Mouse (Mus musculus) CH12.LX (cell line): ENCODE results near the gene Slc5a8. TPM values are rescaled to one million over a fixed set of nuclear protein-coding genes. Genes with fewer than 3 reads are reported as not detected.

Experiments used
- DNase-seq: peaks from one replicate; pipeline ENCODE4 v3.0.0-alpha.2; 2013; ENCODE audit errors: extremely low read depth
- H3K27ac ChIP-seq: 2 replicates; pipeline ENCODE4 v1.5.1; 2012; ENCODE audit warnings: low read depth, mild to moderate bottlenecking, control low read depth, moderate library complexity; ENCODE audit not compliant: insufficient read depth
- H3K27me3 ChIP-seq: replicated peaks from 2 replicates; pipeline ENCODE3; 2012; ENCODE audit warnings: inconsistent platforms
- H3K36me3 ChIP-seq, 2 experiments: replicated peaks in 1 of 2; 2 replicates each; pipeline versions ENCODE3 to v1.6.1; 2012; ENCODE audit warnings: inconsistent platforms in 1 of 2, low read length in 1 of 2, mild to moderate bottlenecking in 1 of 2, mixed read lengths in 1 of 2, moderate library complexity in 1 of 2; ENCODE audit not compliant: control insufficient read depth in 1 of 2, insufficient read depth in 1 of 2
- H3K4me1 ChIP-seq, 2 experiments: 2 replicates each; pipeline ENCODE4 v1.6.1; 2012; ENCODE audit warnings: inconsistent platforms in 1 of 2, moderate library complexity in 1 of 2; ENCODE audit not compliant: insufficient read depth in 2 of 2, control insufficient read depth in 1 of 2
- H3K4me2 ChIP-seq: 2 replicates; pipeline ENCODE4 v1.6.1; 2012; ENCODE audit warnings: low read depth, mild to moderate bottlenecking, control low read depth; ENCODE audit not compliant: poor library complexity, insufficient read depth, severe bottlenecking
- H3K4me3 ChIP-seq, 3 experiments: fragments of 150-350 bp in 1 of 3; sonication (generic) in 1 of 3; replicated peaks in 1 of 3; 2 replicates each; pipeline versions ENCODE3 to v1.5.1; 2011 to 2012; ENCODE audit warnings: low read depth in 2 of 3, low read length in 2 of 3, mild to moderate bottlenecking in 2 of 3, moderate library complexity in 2 of 3, control low read depth in 1 of 3, improper control_type of control experiment in 1 of 3, inconsistent platforms in 1 of 3, mixed read lengths in 1 of 3; ENCODE audit not compliant: poor library complexity in 1 of 3
- H3K79me2 ChIP-seq: replicated peaks from 2 replicates; pipeline ENCODE4 v1.6.1; 2012; ENCODE audit warnings: mild to moderate bottlenecking, moderate library complexity; ENCODE audit not compliant: control insufficient read depth, poor library complexity, insufficient read depth, severe bottlenecking; ENCODE audit errors: extremely low read depth
- H3K9ac ChIP-seq: 2 replicates; pipeline ENCODE4 v1.6.1; 2012; ENCODE audit warnings: low read depth, mild to moderate bottlenecking, control low read depth, moderate library complexity; ENCODE audit not compliant: insufficient read depth
- H3K9me3 ChIP-seq: replicated peaks from 2 replicates; pipeline ENCODE3; 2012; ENCODE audit warnings: low read length, inconsistent platforms, mixed read lengths
- BHLHE40 ChIP-seq: IDR thresholded peaks from 2 replicates; pipeline ENCODE4 v1.6.1; 2011; ENCODE audit warnings: mild to moderate bottlenecking, low read depth, low read length, improper control_type of control experiment
- CHD1 ChIP-seq: IDR thresholded peaks from 2 replicates; pipeline ENCODE4 v1.6.1; 2012; ENCODE audit warnings: low read depth, low read length, improper control_type of control experiment, inconsistent platforms
- CTCF ChIP-seq, 2 experiments: IDR thresholded peaks in 1 of 2; conservative IDR thresholded peaks in 1 of 2; 2 replicates each; pipeline ENCODE4 v1.5.1; 2011 to 2012; ENCODE audit warnings: low read depth in 2 of 2, low read length in 2 of 2, improper control_type of control experiment in 1 of 2, inconsistent platforms in 1 of 2, mild to moderate bottlenecking in 1 of 2, moderate library complexity in 1 of 2
- EP300 ChIP-seq: IDR thresholded peaks from 2 replicates; pipeline ENCODE4 v1.6.1; 2011; ENCODE audit warnings: low read length, improper control_type of control experiment
- ETS1 ChIP-seq: conservative IDR thresholded peaks from 2 replicates; pipeline ENCODE4 v1.6.1; 2012; ENCODE audit warnings: low read depth, mild to moderate bottlenecking, inconsistent platforms, low read length, improper control_type of control experiment, moderate library complexity
- GABPA ChIP-seq: IDR thresholded peaks from 2 replicates; pipeline ENCODE4 v1.6.1; 2012; ENCODE audit warnings: low read depth, low read length, improper control_type of control experiment, inconsistent platforms; ENCODE audit not compliant: insufficient replicate concordance
- HCFC1 ChIP-seq: IDR thresholded peaks from 2 replicates; pipeline ENCODE4 v1.6.1; 2012; ENCODE audit warnings: low read depth, mild to moderate bottlenecking, inconsistent platforms, low read length, improper control_type of control experiment
- IRF4 ChIP-seq: IDR thresholded peaks from 2 replicates; pipeline ENCODE4 v1.6.1; 2014; ENCODE audit warnings: low read depth, mild to moderate bottlenecking, inconsistent platforms, low read length, improper control_type of control experiment
- JUN ChIP-seq: IDR thresholded peaks from 2 replicates; pipeline ENCODE4 v1.6.1; 2011; ENCODE audit warnings: low read depth, mild to moderate bottlenecking, low read length, improper control_type of control experiment, moderate library complexity; ENCODE audit not compliant: insufficient read depth
- KAT2A ChIP-seq: IDR thresholded peaks from 2 replicates; pipeline ENCODE4 v1.6.1; 2012; ENCODE audit warnings: low read length, improper control_type of control experiment, inconsistent platforms; ENCODE audit not compliant: insufficient replicate concordance
- MAFK ChIP-seq: IDR thresholded peaks from 2 replicates; pipeline ENCODE4 v1.6.1; 2011; ENCODE audit warnings: low read length, improper control_type of control experiment; ENCODE audit not compliant: insufficient replicate concordance
- MAZ ChIP-seq: IDR thresholded peaks from 2 replicates; pipeline ENCODE4 v1.6.1; 2012; ENCODE audit warnings: low read depth, mild to moderate bottlenecking, inconsistent platforms, low read length, improper control_type of control experiment, moderate library complexity
- MYC ChIP-seq: IDR thresholded peaks from 2 replicates; pipeline ENCODE4 v1.6.1; 2011; ENCODE audit warnings: low read depth, mild to moderate bottlenecking, improper control_type of control experiment, low read length
- NELFE ChIP-seq: IDR thresholded peaks from 2 replicates; pipeline ENCODE4 v1.6.1; 2011; ENCODE audit warnings: low read depth, low read length, improper control_type of control experiment
- NRF1 ChIP-seq: IDR thresholded peaks from 2 replicates; pipeline ENCODE4 v1.6.1; 2014; ENCODE audit warnings: low read depth, mild to moderate bottlenecking, inconsistent platforms, low read length, improper control_type of control experiment, moderate library complexity
- PAX5 ChIP-seq: IDR thresholded peaks from 2 replicates; pipeline ENCODE4 v1.6.1; 2012; ENCODE audit warnings: low read length, inconsistent platforms, mixed read lengths
- POLR2A ChIP-seq: IDR thresholded peaks from 2 replicates; pipeline ENCODE4 v1.6.1; 2011; ENCODE audit warnings: low read depth, mild to moderate bottlenecking, improper control_type of control experiment, low read length
- RAD21 ChIP-seq: IDR thresholded peaks from 2 replicates; pipeline ENCODE4 v1.6.1; 2011; ENCODE audit warnings: low read depth, mild to moderate bottlenecking, low read length, improper control_type of control experiment, moderate library complexity
- RCOR1 ChIP-seq: conservative IDR thresholded peaks from 2 replicates; pipeline ENCODE4 v1.6.1; 2012; ENCODE audit warnings: low read depth, mild to moderate bottlenecking, inconsistent platforms, low read length, improper control_type of control experiment
- SIN3A ChIP-seq: IDR thresholded peaks from 2 replicates; pipeline ENCODE4 v1.6.1; 2012; ENCODE audit warnings: low read length, improper control_type of control experiment, inconsistent platforms
- SMC3 ChIP-seq: IDR thresholded peaks from 2 replicates; pipeline ENCODE4 v1.6.1; 2011; ENCODE audit warnings: low read depth, low read length, improper control_type of control experiment
- UBTF ChIP-seq: IDR thresholded peaks from 2 replicates; pipeline ENCODE4 v1.6.1; 2012; ENCODE audit warnings: low read depth, mild to moderate bottlenecking, inconsistent platforms, low read length, improper control_type of control experiment, moderate library complexity
- USF2 ChIP-seq: conservative IDR thresholded peaks from 2 replicates; pipeline ENCODE4 v1.6.1; 2011; ENCODE audit warnings: low read depth, low read length, improper control_type of control experiment
- ZC3H11A ChIP-seq: IDR thresholded peaks from 2 replicates; pipeline ENCODE4 v1.6.1; 2012; ENCODE audit warnings: low read depth, mild to moderate bottlenecking, inconsistent platforms, low read length, improper control_type of control experiment
- ZKSCAN1 ChIP-seq: IDR thresholded peaks from 2 replicates; pipeline ENCODE4 v1.6.1; 2012; ENCODE audit warnings: low read depth, inconsistent platforms, low read length, improper control_type of control experiment, borderline replicate concordance
- ZMIZ1 ChIP-seq: IDR thresholded peaks from 2 replicates; pipeline ENCODE4 v1.6.1; 2012; ENCODE audit warnings: low read depth, mild to moderate bottlenecking, inconsistent platforms, low read length, improper control_type of control experiment
- ZNF384 ChIP-seq: IDR thresholded peaks from 2 replicates; pipeline ENCODE4 v1.6.1; 2012; ENCODE audit warnings: low read depth, low read length, improper control_type of control experiment, inconsistent platforms
- dilution Hi-C: fragments of 300-500 bp; cut with MboI; formaldehyde crosslinking; loops from 2 replicates; pipeline ENCODE4 v1.14.3; 2020; ENCODE audit warnings: low sequenced_read_pairs; ENCODE audit not compliant: extremely low pct_unique_long_range_greater_than_20kb, extremely low pct_ligation_motif_present
- in situ Hi-C: fragments of 300-500 bp; cut with MboI; formaldehyde crosslinking; loops from 3 replicates; pipeline ENCODE4 v1.14.3; 2019; ENCODE audit warnings: low sequenced_read_pairs, low pct_ligation_motif_present, low pct_unique_long_range_greater_than_20kb, mixed read lengths
- polyA plus RNA-seq: library from polyadenylated mRNA; unstranded; fragments of >175 nt; gene quantifications from 2 replicates; pipeline ENCODE4 v1.2.1, GENCODE M21; 2012; ENCODE audit warnings: low read depth; ENCODE audit not compliant: insufficient read length
- total RNA-seq, 2 experiments: library from RNA; depleted of rRNA; stranded (reverse); fragments of 300-350 nt in 1 of 2; fragments of >200 nt in 1 of 2; gene quantifications; 2 replicates each; pipeline ENCODE4 v1.2.3; 2012 to 2014

The Slc5a8 gene
- total and polyA plus RNA-seq, 3 experiments, result 0.23 to 1.5 (median 0.31) TPM

DNA sequence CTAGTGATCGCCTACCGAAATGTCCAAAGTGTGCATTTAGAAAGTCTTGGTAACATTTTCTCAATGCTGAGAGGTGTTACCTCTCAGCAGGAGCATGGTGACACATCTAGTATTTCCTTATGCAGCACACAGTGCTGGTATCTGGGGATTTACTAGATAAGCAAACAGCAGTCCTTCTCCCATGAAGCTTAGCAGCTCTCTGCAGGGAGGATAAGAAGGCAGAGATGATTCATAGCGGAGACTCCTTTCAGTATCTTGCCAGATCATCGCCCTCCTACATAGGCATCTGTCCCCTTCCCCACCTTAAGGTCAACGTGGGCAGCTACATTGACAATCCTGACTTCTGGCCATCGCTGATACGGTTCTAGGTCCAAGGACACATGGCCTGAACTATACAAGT lies 8.4 kb upstream of the Slc5a8 start:
- Histone ChIP-seq H3K36me3 (no peaks in the 10 kb centered on the region), H3K79me2 (no peaks in the 10 kb centered on the region), H3K4me1 (peaks cover 11 to 28% of the 10 kb centered on the region in 2 experiments; a peak in 3 of 4 replicates), H3K27me3 (peaks cover 2% of the 10 kb centered on the region), H3K4me3 (no peak overlapping the region), H3K27ac (no peak overlapping the region), H3K4me2 (peak overlapping the region; percentile 19; the same call in 1 of the 2 replicates), H3K9me3 (no peaks in the 10 kb centered on the region), H3K9ac (no peak overlapping the region)
- dilution Hi-C loops, result no loop called here
- no peak for DNase-seq
- in situ Hi-C loops, result no loop called here
- TF ChIP-seq CHD1 (no peak), KAT2A (no peak), USF2 (no peak), EP300 (no peak), ZC3H11A (no peak), ZNF384 (no peak), MAZ (no peak), ZKSCAN1 (no peak), POLR2A (no peak), SIN3A (no peak), ETS1 (no peak), BHLHE40 (no peak), JUN (no peak), RCOR1 (no peak), NELFE (no peak), MYC (no peak)

DNA sequence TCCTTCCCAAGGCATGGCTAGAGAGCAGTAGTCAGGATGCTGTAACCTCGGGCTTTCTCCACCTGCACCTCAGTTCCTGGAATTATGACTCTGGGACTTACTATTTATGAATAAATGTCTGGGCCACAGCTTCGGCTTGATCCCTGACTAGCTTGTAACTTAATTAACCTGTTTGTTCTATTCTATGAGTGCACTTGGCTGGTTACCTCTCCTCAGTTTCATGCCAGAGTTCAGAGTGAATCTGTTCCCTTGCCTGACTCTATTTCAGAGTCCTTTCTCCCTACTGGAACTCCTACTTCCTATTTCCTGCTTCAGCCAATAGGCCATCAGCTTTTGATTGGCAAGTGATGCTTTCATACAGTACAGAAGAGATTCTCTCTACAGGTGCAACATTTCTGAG lies 2.1 kb upstream of the Slc5a8 start:
- H3K79me2 ChIP-seq, result no peaks in the 10 kb centered on the region
- dilution Hi-C loops (no loop called here), in situ Hi-C loops (no loop called here)
- TF ChIP-seq CTCF (conservative IDR thresholded peaks at IDR 0.05 in 1 of 2, IDR thresholded peaks at IDR 0.05 in 1 of 2; ENCODE audit: low read depth in 2 of 2, low read length in 2 of 2), result no peak
- TF ChIP-seq GABPA, result no peak
- no peak for TF ChIP-seq NELFE
- TF ChIP-seq MAFK, result no peak
- no peak for TF ChIP-seq HCFC1
- TF ChIP-seq SMC3, result no peak
- no peak for TF ChIP-seq ZMIZ1
- no peak for TF ChIP-seq SIN3A
- TF ChIP-seq RAD21, result no peak
- no peak for TF ChIP-seq PAX5
- TF ChIP-seq ZC3H11A, result no peak
- no peak for TF ChIP-seq UBTF
- no peak for TF ChIP-seq NRF1
- TF ChIP-seq IRF4, result no peak
- no peak for TF ChIP-seq CHD1
- no peak for TF ChIP-seq ETS1
- no peak overlapping the region for H3K27ac ChIP-seq
- H3K36me3 ChIP-seq, result no peaks in the 10 kb centered on the region
- H3K27me3 ChIP-seq, result peaks cover 2% of the 10 kb centered on the region
- no peaks in the 10 kb centered on the region for H3K9me3 ChIP-seq
- no peak overlapping the region for H3K4me3 ChIP-seq
- H3K9ac ChIP-seq, result no peak overlapping the region
- no peak overlapping the region for H3K4me2 ChIP-seq
- H3K4me1 ChIP-seq, result 0 out of 4 replicates have a peak, but pooled peaks cover 0 to under 1% of the 10 kb centered on the region in 2 experiments
- DNase-seq, result no peak
